Mouse (Mus musculus): ENCODE results near the gene Podxl.

Gene Podxl

DNA sequence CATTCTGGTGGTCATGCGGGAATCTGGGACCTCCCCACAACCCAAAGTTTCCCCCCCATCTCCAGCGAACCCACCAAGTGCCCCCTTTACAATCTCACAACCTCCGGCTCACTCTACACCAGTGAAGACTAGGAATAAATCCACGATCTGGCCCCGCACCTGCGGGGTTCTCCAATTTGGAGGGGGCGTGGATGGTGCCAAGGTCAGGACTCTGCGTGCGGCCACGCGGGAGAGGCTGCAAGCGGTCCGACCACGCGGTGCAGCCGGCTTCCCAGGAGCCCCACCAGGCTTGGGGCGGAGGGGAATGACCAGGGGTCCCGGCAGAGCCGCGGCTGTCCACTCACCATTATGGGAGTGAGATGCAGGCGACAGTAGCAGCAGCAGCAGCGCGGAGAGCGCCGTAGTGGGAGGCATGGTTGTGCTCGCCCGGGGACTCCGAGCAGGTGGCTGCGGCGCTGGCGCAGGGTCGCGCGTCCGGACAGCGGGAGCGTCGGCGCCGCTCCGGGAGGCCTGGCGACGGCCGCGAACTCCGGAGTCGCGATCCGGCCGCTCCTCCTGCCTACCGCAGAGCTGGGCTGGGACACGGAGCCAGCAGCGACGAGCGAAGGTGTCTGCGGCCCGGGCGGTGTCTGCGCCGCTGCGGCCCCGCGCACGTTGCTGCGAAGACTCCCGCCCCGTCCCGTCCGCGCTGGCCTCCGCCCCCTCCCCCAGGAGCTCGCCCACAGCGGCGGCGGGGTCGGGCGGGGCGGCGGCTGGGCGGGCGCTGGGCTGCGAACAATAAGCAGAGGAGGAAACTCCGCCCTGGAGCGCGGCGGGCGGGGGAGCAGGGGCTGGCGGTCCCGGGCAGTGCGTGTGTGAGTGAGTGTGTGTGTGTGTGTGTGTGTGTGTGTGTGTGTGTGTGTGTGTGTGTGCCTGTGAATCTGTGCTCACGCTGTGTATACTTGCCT, at the start of gene Podxl:
Podxl (minus strand) TSS at position 747 of the 947 bp plus-strand sequence.
- peak; percentile 72 for DNase-seq (ENCODE audit: low spot score)

DNA sequence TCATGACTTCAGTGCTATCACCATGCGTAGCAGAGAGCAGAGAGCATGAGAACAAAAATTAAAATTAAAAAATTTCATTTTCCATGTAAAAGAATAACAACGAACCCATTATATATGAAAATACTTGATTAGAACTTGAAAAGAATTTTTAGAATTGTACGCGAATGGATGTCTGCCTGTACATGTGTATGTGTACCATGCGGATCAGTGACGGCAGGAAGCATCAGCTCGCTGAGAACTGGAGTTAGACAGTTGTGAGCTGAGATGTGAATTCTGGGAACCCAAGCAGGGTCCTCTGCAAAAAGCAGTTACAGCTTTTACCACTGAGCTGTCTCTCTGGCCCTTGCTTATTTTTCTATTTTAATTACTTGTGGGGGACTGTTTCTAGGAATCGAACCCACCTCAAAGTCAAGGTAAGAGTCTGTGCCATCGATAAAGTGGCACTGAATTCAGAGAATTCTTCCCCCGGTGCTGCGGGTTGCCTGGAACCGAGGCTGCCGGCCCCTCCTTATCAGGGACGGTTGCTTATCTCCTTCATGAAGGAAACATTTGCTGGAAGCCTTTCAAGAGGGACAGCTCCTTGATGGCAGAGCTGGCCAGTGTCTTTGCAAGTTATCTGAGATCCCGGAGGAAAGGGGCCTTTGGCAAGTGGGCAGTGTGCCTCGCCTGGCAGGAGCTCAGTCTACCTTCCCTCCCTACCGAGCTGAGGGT, 48.9 kb upstream of the Podxl start:
- DNase-seq (ENCODE audit: low spot score) = no peak

DNA sequence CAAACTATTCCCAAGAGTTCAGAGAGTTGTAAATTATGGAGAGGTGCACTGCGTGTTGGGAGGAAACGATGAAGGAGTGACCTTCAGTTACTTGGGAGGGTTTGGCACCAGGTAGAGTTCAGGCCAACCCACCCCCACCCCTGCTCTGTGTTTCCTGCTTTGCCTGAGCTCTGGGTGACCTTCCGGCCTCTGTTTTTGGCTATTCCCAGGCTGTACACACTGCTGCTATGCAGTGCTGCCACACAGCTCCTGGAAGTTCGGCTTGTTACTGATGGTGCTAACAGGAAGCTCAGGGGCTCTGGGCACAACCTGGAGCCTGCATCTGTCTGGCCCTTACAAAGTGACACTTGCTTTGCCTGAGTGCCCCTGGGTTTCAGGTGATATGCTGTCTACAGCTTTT, 42.6 kb upstream of the Podxl start:
- no peak for DNase-seq (ENCODE audit: low spot score)

DNA sequence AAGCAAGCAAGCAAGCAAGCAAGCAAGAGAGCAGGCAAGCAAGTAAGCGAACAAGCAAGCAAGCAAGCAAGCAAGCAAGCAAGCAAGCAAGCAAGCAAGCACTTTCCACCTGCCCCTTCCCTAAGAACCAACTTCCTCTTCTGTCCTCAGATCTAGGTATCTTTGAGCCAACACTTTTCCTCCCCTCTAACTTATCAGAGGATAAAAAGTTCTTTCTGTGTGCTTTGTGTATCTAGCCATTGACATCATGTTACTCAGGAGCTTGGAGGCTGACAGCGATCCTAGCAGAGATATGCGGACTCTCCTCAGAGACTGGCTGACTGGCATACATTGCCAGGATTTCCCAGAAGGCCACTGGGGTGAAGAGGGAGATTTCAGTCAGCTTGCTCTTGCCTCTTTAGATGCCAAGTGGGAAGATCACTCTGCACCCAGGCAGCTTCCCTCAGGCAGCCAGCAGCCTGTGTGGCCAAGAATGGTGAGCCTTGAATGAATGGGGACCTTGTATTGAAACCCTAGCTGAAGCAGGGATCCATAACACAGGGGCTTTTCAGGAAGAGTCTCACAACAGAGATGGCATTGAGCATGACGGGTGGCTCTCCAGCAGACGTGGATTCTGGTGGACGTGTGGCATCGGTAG, 41.0 kb upstream of the Podxl start:
- DNase-seq (ENCODE audit: low spot score) = no peak

DNA sequence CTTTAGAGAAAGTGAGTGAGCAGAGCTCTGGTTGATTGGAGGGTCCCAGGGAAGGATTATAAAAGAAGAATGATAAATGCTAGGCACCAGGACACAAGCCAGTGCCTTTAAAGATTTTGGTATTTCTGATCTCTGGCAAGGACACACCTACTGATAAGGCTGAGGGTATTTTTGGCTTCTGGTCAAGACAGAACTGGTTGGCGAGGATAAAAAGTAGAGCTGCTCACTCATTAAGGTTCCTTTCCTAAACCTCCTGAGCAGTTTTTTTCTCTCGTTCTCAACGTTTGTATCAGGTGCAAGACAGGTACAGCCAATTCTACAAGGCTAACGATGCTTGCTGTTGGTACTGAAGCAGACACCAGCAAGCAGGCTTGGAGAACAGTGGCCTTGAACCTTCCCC, 38.7 kb upstream of the Podxl start:
- no peak for DNase-seq (ENCODE audit: low spot score)

DNA sequence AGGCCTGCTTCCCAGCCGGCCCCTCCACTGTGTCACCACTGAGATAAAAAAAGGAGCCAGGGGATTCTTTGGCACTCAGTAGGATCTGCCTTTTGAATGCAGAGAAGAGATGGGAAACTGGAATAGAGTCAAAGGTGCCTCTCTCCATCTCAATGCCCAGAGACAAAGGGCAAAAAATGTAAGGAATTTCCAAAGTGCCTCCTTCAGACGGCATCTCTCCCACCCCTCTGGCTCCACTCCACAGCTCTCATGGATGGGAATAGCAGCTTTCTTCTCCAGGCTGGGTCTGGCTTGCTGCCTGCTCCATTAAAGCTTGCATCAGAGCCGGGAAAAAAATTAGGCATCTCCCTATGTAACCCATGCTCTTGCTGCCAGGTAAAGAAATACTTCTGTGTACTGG, 37.4 kb upstream of the Podxl start:
- DNase-seq (ENCODE audit: low spot score) = no peak

DNA sequence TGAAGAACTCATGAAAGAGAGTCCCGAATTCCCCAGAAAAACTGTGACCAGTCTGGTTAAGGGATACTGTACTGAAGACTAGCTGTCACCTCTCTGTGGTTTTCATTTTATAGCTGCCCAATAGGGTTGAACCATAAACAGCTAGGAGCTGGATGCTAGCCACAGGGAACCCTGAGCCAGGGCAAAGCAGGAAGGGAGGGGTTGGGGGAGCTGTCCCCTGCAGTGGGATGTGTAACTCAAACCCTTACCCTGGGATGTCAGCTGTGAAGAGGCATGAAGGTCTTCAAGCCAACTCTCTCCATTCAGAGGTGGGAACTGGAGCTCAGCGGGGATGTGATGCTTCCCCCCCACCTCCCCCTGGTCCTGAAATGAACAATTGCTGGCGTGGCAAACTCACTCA, 36.1 kb upstream of the Podxl start:
- no peak for DNase-seq (ENCODE audit: low spot score)

DNA sequence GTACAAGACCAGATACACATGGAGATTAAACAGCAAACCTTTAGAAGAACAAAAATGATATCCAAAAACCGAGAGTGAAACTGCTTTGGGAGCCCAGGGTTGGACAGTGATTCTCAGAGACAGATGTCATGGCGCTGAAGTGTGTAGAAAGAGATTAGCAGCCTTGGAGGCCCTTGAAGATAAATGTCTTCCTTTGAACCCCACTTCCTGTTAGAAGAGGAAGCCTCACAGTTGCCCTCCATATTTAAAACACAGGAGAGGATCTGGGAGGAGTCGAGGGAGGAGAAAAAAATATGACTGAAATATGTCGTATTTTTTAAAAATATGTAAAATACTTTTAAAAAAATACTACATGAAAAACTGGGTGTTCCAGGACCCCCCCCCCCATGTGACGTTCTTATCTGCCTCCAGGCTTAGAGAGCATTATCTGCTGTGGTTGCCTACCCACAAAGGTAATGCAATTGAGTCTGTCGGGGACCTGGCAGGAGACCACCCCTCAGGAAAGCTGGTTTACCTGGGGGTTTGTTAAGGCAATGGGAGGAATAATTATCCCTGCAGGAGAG, 34.6 kb upstream of the Podxl start:
- DNase-seq (ENCODE audit: low spot score) = no peak

DNA sequence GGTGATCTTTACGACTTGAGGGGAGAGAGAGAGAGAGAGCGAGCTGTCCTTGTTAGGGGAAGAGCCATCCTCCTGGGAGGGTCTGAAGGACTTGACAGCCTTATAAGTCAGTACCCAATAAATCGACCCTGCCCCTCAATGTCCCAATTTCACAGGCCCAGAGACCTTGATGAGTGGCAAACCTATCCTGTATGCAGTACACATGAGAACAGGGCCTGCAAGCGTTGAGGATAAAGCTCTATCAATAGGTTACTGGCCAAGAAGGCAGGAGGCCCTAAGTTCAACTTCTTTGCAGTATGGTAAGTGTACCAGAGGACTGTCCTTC, 33.3 kb upstream of the Podxl start:
- no peak for DNase-seq (ENCODE audit: low spot score)

DNA sequence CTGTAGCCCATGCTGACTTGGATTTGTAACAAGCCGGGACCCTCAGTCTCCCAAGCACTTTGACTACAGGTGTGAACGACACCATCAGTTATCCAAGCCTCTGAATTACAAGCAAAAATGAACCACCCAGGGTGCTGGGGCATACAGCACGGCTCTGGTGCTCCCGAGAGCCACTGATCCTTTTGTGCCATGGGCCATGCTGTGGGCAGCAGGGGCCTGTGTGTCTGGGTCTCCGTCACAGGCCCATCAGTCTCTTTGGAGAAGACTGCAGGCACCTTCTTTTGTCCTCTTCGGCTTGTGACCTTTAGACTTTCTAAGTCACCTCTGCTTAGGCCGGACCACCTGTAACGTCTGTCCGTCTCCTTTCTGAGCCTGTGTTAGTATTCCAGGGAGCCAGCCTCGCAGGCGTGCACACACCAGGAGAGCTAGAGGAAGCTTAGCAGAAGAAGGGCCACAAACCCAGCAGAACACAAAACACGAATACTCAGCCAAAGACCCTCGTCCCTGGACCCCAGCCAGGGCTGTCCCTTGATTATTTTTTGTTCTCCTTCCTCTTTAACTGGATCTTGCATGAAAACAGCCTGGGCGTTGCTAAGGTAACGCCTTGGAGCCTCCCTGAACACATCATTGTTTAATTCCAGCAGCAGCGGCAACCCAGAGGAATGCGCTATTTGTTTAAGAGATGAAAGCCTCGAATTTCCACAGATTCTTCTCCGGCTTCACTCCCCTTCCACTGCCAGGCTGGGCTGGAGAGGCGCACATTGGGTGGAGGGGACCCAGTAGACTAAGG, 32.8 kb upstream of the Podxl start:
- peak; percentile 27 for DNase-seq (ENCODE audit: low spot score)

DNA sequence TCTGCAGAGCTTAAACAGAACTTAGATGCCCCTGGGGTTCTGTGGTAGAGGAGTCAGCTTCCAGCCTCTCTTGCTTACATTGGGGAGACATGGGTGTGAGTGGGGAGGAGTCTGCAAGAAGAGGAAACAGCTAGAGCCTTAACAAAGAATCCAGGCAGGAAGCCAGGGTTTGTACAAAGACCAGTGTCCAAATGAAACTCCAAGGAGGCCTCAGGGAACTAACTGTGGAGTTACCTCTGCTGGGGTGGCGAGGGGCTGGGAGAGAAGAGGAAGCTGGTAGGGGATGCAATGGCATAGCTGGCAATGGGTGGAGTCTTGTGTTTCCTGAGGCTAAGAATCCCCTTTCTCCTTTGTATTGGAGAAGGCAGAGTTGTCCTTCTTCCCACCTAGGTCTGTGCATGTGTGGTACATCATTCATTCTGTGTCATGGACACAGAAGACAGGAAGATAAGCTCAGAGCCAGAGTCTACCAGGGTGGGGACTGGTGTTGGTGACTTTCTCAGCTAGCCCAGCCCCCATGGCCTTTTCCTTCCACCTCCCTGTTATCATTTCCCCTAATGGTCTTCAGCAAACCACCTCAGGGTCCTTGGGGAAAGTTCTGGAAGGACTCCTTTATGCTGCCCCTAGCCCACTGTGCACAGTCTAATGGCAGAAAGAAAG, 28.9 kb upstream of the Podxl start:
- no peak for DNase-seq (ENCODE audit: low spot score)

DNA sequence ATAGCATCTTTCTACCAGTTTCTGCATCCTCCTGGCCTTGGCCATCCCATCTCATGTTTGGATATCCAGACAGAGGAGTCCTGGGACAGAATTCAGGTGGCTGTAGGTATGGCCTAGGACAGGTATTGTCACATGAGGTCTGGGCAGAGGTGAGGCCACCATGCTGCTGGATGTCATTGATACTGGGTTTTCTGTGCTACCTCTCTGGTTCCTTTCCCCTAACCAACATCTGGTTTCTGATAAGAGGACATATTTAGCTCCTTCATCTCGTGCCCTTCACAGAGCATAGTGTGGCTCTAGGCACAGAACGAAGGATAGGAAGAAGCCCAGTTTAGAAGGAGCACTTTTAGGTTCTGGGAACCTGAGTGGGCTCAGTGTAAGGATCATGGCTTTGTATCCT, 28.3 kb upstream of the Podxl start:
- DNase-seq (ENCODE audit: low spot score) = no peak

DNA sequence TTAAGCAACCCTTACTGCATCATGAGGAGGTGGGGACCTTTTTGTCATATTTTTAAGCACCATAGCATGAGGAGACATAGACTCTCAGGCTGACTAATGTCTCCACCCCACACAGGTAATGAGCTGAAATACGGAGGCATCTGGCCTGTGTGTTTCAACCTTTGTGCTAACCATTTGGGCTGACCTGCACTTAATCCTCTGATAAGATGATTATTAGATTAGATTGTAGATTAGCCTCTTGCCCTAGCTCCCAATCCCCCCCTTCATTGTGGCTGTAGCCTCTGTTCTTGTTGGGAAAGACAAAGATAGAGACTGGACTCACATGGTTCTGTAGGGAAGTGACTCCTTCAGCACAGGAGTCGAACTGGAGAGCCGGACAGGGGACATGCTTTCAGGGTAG, 27.9 kb upstream of the Podxl start:
- no peak for DNase-seq (ENCODE audit: low spot score)

DNA sequence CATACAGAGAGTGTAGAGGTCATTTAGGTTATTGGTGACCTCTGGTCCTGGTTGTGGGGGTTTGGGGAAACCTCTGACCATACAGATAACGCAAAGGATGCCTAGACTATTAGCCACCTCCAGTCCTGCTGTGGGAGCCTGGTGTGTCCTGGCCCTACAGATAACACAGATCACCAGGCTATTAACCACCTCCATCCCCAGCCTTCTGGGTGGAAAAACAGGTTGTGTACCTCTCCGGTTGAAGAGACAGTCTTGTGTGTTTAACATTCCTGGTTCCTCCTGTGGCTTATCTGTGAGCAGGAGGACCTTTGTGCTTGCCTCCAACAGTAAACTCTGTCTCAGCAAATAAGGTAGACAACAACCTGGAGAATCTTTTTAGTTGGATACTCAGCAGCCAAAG, 27.0 kb upstream of the Podxl start:
- DNase-seq (ENCODE audit: low spot score) = no peak

DNA sequence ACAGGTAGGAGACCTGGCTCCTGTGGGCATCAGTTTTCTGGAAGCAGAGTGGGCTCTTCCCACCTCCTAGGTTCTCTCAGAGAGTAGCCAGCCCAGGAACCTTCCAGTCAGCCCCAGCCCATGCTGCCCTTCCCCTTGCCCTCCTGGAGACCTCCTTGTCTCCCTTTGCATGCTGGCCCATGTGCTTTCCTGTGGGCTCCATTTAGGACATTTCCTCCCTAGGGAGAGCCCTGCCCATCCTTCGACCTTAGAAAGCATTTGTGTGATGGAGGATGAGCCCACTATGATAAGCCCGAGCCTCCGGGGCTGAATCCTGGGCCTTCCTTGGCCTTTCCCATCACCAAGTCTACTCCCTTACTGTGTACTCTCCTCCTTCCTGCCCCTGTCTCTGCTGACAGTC, 25.5 kb upstream of the Podxl start:
- DNase-seq (ENCODE audit: low spot score) = no peak

DNA sequence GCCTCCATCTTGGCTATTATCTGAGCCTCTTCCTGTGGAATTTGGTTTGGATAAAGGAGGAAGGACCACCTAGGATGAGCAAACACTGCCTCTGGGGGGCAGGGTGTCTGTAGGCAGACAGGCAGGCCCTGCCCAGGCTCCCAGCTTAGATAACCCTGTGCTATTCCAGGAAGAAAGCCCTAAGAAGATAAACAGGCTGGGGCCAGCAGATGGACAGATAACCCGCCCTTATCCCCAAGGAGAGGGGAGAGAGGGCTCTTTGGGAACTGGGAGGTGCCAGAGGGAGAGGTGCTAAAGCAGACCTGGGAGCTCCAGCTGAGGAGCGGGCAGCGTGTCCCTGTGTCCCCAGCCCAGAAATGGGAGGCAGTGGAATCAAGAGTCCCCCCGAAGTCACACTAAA, 23.9 kb upstream of the Podxl start:
- no peak for DNase-seq (ENCODE audit: low spot score)

DNA sequence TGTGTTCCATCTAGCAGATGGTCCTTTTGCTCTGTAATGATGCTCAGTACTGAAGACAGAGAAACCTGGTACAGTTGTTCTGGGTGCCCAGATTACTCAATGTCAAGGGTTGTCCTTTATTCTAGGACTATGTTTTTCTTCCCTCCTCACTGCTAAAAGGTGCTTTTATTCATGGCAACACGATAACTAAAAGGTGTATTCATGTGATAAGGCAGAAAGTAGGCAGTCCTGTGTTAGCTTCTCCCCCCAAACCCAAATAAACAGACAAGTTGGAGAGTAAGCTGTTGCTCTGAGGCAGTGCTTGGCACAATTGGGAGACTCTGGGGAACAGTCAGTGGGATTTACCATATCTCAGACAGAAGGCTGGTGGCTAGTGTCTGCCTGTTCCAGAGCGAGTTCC, 22.3 kb upstream of the Podxl start:
- DNase-seq (ENCODE audit: low spot score) = no peak

DNA sequence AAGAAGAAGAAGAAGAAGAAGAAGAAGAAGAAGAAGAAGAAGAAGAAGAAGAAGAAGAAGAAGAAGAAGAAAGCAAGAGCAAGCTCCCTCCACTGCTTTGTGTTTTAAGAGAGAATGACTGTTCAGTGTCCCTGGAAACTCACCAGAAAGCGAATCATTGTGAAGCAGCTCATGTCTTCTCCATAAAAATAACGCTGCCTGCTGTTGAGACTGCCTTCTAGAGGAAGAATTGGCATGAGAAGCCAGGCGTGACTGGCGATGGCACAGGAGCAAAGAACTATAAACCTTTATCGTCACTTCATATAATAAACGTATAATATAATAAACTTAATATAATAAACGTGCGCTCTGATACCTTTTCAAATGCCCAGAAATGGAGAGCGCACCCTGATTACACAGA, 12.4 kb upstream of the Podxl start:
- DNase-seq (ENCODE audit: low spot score) = no peak

DNA sequence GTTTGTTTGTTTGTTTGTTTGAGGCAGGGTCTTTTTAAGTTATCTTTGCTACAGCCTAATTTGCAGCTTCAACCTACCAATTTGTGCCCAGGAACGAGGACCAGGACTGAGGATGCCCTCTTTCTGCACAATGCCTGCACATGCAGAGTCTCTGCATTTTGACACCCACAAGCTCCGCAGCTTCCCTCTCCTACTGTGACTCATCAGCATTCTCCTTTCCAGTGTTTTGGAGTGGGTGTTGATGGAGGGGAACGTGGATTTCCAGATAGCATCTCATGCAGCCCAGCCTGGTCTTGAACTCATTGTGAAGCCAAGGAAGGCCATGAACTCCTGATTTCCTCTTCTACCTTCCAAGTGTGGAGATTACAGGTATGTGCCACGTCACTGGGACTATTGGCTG, 11.3 kb upstream of the Podxl start:
- DNase-seq (ENCODE audit: low spot score) = no peak

DNA sequence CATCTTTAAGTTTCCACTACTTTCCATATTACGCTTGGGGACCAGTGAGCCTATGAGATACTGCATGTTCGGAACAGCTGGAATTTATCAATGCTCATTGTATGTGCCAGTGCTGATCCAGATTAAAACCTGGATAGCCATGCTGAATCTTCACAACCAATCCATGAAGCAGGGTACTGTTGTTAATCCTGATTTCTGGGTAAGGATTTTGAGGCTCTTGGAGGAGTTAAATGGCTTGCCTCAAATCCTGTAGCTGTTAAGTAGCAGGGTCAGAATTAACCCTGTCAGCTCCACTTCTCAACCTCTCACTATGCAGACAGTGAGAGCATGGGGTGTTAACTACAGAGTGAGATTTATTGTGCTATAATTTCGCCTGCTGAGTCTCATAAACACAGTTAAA, 7.7 kb upstream of the Podxl start:
- DNase-seq (ENCODE audit: low spot score) = no peak

DNA sequence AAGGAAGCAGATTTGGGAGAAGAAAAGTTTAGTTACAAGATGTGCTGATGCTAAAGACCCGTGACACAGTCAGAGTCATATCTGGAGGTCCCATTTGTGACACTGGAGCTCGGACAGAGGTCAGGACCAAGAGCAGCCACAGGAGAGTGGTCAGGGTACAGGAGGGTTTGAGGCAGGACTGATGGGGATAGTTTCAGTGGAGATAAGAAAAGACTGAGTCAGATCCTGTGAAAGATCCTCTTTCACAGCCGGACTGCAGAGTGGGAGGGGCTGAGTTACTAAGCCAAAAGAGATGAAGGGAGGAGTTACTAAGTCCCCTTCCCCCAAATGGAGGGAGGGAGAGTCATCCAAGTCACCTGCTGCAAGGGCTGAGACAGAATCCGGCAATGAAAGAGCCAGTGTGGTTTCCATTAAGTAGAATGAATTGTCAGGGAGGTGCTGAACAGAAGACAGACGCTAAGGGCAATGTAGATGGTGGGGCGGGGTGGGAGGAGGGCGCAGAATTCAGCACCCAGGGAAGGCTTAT, 4.4 kb upstream of the Podxl start:
- no peak for DNase-seq (ENCODE audit: low spot score)
